Mouse (Mus musculus) ES-Bruce4 (cell line): ENCODE measurements around the gene 1700030K09Rik.

Experiments used
- EP300 ChIP-seq: IDR thresholded peaks from 2 replicates; pipeline ENCODE4 v1.6.1; 2011; ENCODE audit warnings: low read depth, low read length; ENCODE audit not compliant: insufficient read depth
- POLR2A ChIP-seq: IDR thresholded peaks from one replicate; pipeline ENCODE4 v1.8.1; 2011; ENCODE audit warnings: low read length; ENCODE audit not compliant: insufficient read depth

DNA sequence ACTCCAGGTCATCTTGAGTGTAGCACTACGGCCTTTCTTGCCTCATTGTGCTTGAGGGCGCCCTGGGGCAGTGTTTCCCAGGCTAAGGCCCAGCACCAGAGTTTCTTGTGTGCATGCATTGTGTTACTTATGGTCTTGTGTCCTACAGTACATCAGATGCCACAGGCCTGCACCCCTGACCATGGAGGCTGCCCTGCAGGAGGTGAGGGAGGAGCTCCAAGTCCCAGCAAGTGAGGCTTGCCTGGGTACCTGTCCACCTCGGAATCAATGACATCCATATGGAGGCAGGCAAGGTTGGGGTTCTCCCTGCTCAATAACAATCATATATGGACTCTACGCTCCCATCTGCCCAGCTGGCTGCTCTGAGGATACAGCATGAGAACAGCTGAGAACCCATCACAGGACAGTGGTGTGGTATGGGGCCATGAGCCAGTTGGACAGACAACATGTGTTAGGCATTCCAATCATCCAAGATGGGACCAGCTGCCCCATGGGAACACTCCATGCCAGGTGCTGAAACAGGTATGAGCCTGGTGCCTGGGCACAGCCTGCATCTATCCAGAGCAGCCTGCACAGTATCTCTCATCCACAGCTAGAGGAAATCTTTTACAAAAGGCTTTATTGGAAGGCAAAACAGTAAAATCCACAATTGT is 16.3 kb downstream of the 1700030K09Rik start:
- no peak for TF ChIP-seq EP300
- TF ChIP-seq POLR2A, result no peak
